Mouse (Mus musculus) neural tube, embryonic 12.5 days (tissue): ENCODE measurements at regions not wholly inside any gene's neighbourhood (a gene's known extent, or its start where the extent isn't known, plus 50 kb on each side); places are given as distances from the start of the nearest gene placed in this dataset.
"Not testable (repeated sequence)": the region's sequence is repeated elsewhere in the genome, so short reads cannot be mapped to it uniquely, and the experiment has no call there.

Experiments
- ATAC-seq: fragments of 200-750 bp; cut with Nextera tagmentation; 2 replicates; pipeline ENCODE4 v1.8.0; 2017; ENCODE audit warnings: low read depth, mild to moderate bottlenecking, moderate TSS enrichment, moderate library complexity; ENCODE audit not compliant: low FRiP score
- H3K27ac ChIP-seq: fragments of 300-500 bp; sonication (generic); 2 replicates; pipeline ENCODE4 v1.5.1; 2016
- H3K27me3 ChIP-seq: fragments of 300-500 bp; sonication (generic); replicated peaks from 2 replicates; pipeline ENCODE4 v1.6.1; 2016; ENCODE audit warnings: mild to moderate bottlenecking
- H3K36me3 ChIP-seq: fragments of 300-500 bp; sonication (generic); 2 replicates; pipeline ENCODE4 v1.6.1; 2016; ENCODE audit warnings: mild to moderate bottlenecking
- H3K4me1 ChIP-seq: fragments of 300-500 bp; sonication (generic); 2 replicates; pipeline ENCODE4 v1.6.1; 2016
- H3K4me2 ChIP-seq: fragments of 300-500 bp; sonication (generic); replicated peaks from 2 replicates; pipeline ENCODE4 v1.6.1; 2016; ENCODE audit warnings: mild to moderate bottlenecking
- H3K4me3 ChIP-seq: fragments of 300-500 bp; sonication (generic); 2 replicates; pipeline ENCODE4 v1.5.1; 2016
- H3K9ac ChIP-seq: fragments of 300-500 bp; sonication (generic); 2 replicates; pipeline ENCODE4 v1.6.1; 2016; ENCODE audit warnings: mild to moderate bottlenecking
- H3K9me3 ChIP-seq: fragments of 300-500 bp; sonication (generic); 2 replicates; pipeline ENCODE4 v1.6.1; 2016; ENCODE audit warnings: mild to moderate bottlenecking
- WGBS: fragments of 180-500 bp; shearing (Covaris S2); methylation state at CpG from one replicate; pipeline ENCODE4 v1.1.7; 2016; 5-methylcytosine and 5-hydroxymethylcytosine counted together

DNA sequence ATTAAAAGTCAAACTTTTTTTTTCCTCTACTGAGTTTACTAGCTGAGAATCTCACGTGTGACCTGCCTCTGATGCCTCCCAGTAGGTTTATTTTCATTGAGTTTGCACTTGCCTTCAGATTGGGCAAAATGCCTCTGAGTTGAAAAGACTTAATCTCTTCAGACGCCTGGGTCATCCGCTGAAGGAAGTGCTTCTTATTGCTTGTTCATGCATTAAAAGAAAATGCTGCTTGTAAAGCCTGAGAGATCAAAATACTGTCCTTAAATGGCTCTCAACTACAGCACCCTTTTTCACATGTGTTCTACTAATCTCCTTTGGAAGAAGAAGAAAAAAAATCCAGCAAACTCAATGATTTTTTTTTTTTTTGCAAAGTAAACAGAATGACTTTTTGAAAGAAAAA is 351.5 kb downstream of the Kcnh5 start:
- no peak overlapping the region for H3K4me3 ChIP-seq
- no peaks in the 10 kb centered on the region for H3K4me1 ChIP-seq
- H3K9ac ChIP-seq: no peak overlapping the region
- H3K27me3 ChIP-seq: no peaks in the 10 kb centered on the region
- no peaks in the 10 kb centered on the region for H3K36me3 ChIP-seq
- no peaks in the 10 kb centered on the region for H3K9me3 ChIP-seq
- H3K4me2 ChIP-seq: no peak overlapping the region
- no peak overlapping the region for H3K27ac ChIP-seq
- ATAC-seq: no peak
- 67% methylated on average over 3 of the region's 3 CpGs for WGBS

- 78% methylated on average over 3 of the region's 3 CpGs for WGBS
- Histone ChIP-seq H3K9ac (no peak overlapping the region), H3K36me3 (no peaks in the 10 kb centered on the region), H3K4me3 (no peak overlapping the region), H3K4me1 (no peaks in the 10 kb centered on the region), H3K4me2 (no peak overlapping the region), H3K9me3 (no peaks in the 10 kb centered on the region), H3K27ac (no peak overlapping the region), H3K27me3 (no peaks in the 10 kb centered on the region)
- no peak for ATAC-seq
These were observed 352.2 kb downstream of the Kcnh5 start for GRCm38 (mm10) chr12:74824735-74825494.

DNA sequence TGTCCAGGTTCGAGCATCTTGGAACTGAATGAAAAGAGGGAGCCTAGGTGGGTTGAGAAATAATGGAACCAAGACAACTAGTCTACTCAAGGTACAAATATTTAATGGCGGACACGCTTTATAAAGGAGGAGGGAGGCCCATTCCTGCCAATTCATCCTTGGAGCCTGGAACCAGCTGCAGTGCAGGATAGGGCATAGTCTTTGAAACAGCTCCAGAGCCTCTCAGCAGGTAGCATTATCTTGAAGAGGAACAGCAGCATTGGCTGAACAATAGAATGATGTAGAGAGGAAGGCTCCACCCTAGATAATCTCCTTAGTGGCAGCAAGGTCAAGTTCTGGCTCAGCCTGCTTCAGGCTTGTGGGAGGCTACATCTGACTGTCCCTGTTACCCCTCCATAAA is 361.0 kb downstream of the Kcnh5 start:
- H3K36me3 ChIP-seq, H3K4me2 ChIP-seq, H3K4me1 ChIP-seq, H3K27me3 ChIP-seq, H3K4me3 ChIP-seq, H3K9me3 ChIP-seq, H3K27ac ChIP-seq, ATAC-seq, H3K9ac ChIP-seq: not testable (repeated sequence)
- 91% methylated on average over 3 of the region's 3 CpGs for WGBS

GRCm38 (mm10) chr12:74808571-74808970 is 368.6 kb downstream of the Kcnh5 start:
- H3K9me3 ChIP-seq, ATAC-seq, H3K9ac ChIP-seq, H3K36me3 ChIP-seq, H3K4me2 ChIP-seq, H3K4me3 ChIP-seq, H3K4me1 ChIP-seq, H3K27me3 ChIP-seq, H3K27ac ChIP-seq: not testable (repeated sequence)
- WGBS: 91% methylated on average over 2 of the region's 2 CpGs

- not testable (repeated sequence) for H3K36me3 ChIP-seq, ATAC-seq, H3K4me2 ChIP-seq, H3K9ac ChIP-seq, H3K4me1 ChIP-seq, H3K9me3 ChIP-seq, H3K27ac ChIP-seq, H3K4me3 ChIP-seq, H3K27me3 ChIP-seq
- 91% methylated on average over 15 of the region's 15 CpGs for WGBS
These were observed 369.2 kb downstream of the Kcnh5 start for GRCm38 (mm10) chr12:74807926-74808325.

GRCm38 (mm10) chr12:74803740-74804512 is 373.2 kb downstream of the Kcnh5 start:
- Histone ChIP-seq H3K27me3 (no peaks in the 10 kb centered on the region), H3K9ac (no peak overlapping the region), H3K4me1 (no peaks in the 10 kb centered on the region), H3K4me3 (no peak overlapping the region), H3K36me3 (no peaks in the 10 kb centered on the region), H3K9me3 (no peaks in the 10 kb centered on the region), H3K4me2 (no peak overlapping the region), H3K27ac (no peak overlapping the region)
- 55% methylated on average over 13 of the region's 13 CpGs for WGBS
- ATAC-seq: peak; percentile 79; the same call in 1 of the 2 replicates

DNA sequence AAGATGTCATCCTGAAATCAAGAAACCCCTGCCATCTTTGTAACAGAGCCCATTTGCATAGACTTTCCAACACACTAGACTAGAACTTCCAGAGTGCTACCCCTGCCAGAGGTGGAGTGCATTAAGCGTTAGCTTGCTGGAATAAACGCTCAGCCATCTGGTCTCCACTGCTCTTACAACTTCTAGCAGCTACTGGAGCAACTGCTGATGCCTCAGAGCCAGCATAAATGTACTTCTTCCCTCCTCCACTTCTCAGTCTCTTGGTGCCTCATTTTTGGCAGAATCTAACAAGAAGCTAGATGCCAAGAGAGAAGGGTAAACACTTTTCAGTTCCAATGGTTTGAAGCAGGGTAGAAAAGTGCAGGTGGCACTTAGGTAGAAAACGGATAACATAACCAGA is 385.1 kb downstream of the Kcnh5 start:
- Histone ChIP-seq H3K4me3 (no peak overlapping the region), H3K9ac (no peak overlapping the region), H3K36me3 (no peaks in the 10 kb centered on the region), H3K27me3 (no peaks in the 10 kb centered on the region), H3K4me2 (no peak overlapping the region), H3K4me1 (no peaks in the 10 kb centered on the region), H3K9me3 (no peaks in the 10 kb centered on the region), H3K27ac (no peak overlapping the region)
- no peak for ATAC-seq
- 81% methylated on average over 3 of the region's 3 CpGs for WGBS

GRCm38 (mm10) chr12:74762284-74762683 is 414.8 kb downstream of the Kcnh5 start:
- Histone ChIP-seq H3K9ac (no peak overlapping the region), H3K27ac (no peak overlapping the region), H3K4me1 (no peaks in the 10 kb centered on the region), H3K4me3 (no peak overlapping the region), H3K4me2 (no peak overlapping the region), H3K36me3 (no peaks in the 10 kb centered on the region), H3K27me3 (no peaks in the 10 kb centered on the region), H3K9me3 (no peaks in the 10 kb centered on the region)
- WGBS: 87% methylated on average over 1 of the region's 1 CpGs
- ATAC-seq: no peak

DNA sequence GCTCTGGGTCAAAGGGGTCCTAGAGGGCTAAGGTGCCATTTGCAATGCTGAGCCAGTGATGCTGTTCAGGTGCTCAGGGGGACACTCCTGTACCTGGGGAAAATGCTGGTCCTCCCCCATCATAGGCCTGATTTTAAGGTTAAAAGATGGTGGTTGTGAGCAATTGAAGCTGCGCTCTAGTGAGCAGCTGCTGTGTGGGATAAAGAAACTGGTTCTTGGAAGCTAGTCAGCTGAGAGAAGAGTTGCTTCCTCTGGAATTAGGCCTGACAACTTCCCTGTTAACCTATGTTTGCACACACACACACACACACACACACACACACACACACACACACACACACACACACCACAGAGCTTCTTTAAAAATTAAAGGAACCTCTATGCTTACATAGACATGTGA is 428.9 kb upstream of the Gm11042 start:
- ATAC-seq: no peak
- WGBS: 94% methylated on average over 1 of the region's 1 CpGs

GRCm38 (mm10) chr12:74728866-74729265 is 412.7 kb upstream of the Gm11042 start:
- Histone ChIP-seq H3K36me3 (no peaks in the 10 kb centered on the region), H3K9ac (no peak overlapping the region), H3K9me3 (no peaks in the 10 kb centered on the region), H3K27me3 (no peaks in the 10 kb centered on the region), H3K4me2 (no peak overlapping the region), H3K4me3 (no peak overlapping the region), H3K27ac (no peak overlapping the region), H3K4me1 (no peaks in the 10 kb centered on the region)
- no peak for ATAC-seq
- 85% methylated on average over 2 of the region's 2 CpGs for WGBS

More for the DNA sequence above, 428.9 kb upstream of the Gm11042 start:
- Histone ChIP-seq H3K36me3 (no peaks in the 10 kb centered on the region), H3K4me3 (no peak overlapping the region), H3K9me3 (no peaks in the 10 kb centered on the region), H3K27ac (no peak overlapping the region), H3K9ac (no peak overlapping the region), H3K4me1 (no peaks in the 10 kb centered on the region), H3K27me3 (no peaks in the 10 kb centered on the region), H3K4me2 (no peak overlapping the region)

- WGBS: 95% methylated on average over 3 of the region's 3 CpGs
- no peaks in the 10 kb centered on the region for H3K27me3 ChIP-seq
- H3K36me3 ChIP-seq: no peaks in the 10 kb centered on the region
- H3K4me1 ChIP-seq: no peaks in the 10 kb centered on the region
- H3K4me2 ChIP-seq: no peak overlapping the region
- H3K4me3 ChIP-seq: no peak overlapping the region
- no peak overlapping the region for H3K27ac ChIP-seq
- no peak for ATAC-seq
- no peak overlapping the region for H3K9ac ChIP-seq
- no peaks in the 10 kb centered on the region for H3K9me3 ChIP-seq
These were observed 363.0 kb upstream of the Gm11042 start for GRCm38 (mm10) chr12:74679149-74679548.

DNA sequence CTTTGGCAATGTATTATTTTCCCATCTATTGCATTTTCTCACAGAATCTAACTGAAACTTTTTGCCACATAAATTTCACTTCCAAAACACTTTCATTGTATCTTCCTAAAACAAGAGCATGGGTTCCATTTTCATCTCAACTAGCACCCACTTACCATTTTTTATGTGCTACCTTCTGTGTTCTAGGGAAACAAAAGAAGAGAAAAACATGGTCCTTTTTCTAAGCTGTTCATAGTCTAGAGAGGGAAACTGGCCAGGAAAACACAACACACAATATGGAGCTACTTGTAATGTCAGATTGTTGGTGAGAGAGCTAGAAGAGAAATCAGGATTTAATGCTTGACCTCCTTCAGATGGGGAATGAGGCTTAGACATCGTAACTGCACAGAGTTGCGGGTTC is 361.6 kb upstream of the Gm11042 start:
- Histone ChIP-seq H3K9ac (no peak overlapping the region), H3K27me3 (no peaks in the 10 kb centered on the region), H3K4me3 (no peak overlapping the region), H3K36me3 (no peaks in the 10 kb centered on the region), H3K4me1 (no peaks in the 10 kb centered on the region), H3K4me2 (no peak overlapping the region), H3K9me3 (no peaks in the 10 kb centered on the region), H3K27ac (no peak overlapping the region)
- ATAC-seq: no peak
- 85% methylated on average over 2 of the region's 2 CpGs for WGBS

DNA sequence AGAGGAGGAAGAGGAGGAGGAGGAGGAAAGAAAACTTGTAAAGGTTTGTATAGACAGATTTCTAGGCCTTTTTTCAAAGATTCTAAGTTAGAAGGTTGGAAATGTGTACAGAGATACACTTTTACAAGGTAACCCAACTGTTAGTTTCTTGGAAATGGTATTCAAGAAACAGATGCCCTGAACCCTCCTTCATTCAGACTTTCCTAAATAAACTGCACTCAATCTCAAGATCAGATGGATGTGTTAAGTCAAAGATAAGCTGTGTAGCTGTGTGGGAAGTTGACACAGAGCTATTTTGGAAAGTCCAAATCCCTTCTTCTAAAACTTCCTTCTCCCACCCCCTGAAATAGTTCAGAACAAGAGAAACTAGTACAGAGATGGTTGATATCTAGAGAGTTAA is 342.2 kb upstream of the Gm11042 start:
- H3K4me2 ChIP-seq: no peak overlapping the region
- no peak for ATAC-seq
- no peak overlapping the region for H3K27ac ChIP-seq
- no peaks in the 10 kb centered on the region for H3K27me3 ChIP-seq
- no peaks in the 10 kb centered on the region for H3K4me1 ChIP-seq
- no peak overlapping the region for H3K4me3 ChIP-seq
- H3K36me3 ChIP-seq: no peaks in the 10 kb centered on the region
- no peak overlapping the region for H3K9ac ChIP-seq
- H3K9me3 ChIP-seq: no peaks in the 10 kb centered on the region
